Mouse (Mus musculus) effector memory CD4-positive, alpha-beta T cell, adult 5 months (primary cell): ENCODE measurements around the gene Cd3eap. TPM values are rescaled to one million over a fixed set of nuclear protein-coding genes. Genes with fewer than 3 reads are reported as not detected.

Experiments used
- polyA plus RNA-seq: library from polyadenylated mRNA; unstranded; fragments of 100-300 nt; shearing (Covaris generic); gene quantifications from one replicate; pipeline ENCODE4 v1.2.1, GENCODE M21; 2017

Cd3eap gene
- 5.2 TPM for polyA plus RNA-seq

GRCm38 (mm10) chr7:19359299-19359891, at the start of gene Cd3eap, which contains the start of gene Ppp1r13l:
Cd3eap (minus strand) TSS chr7:19359483.
Ppp1r13l (plus strand) TSS chr7:19359749.

GRCm38 (mm10) chr7:19404476-19404875, 45.2 kb upstream of the Cd3eap start, which contains the start of gene Ckm:
Ckm (plus strand) TSS chr7:19404776.

GRCm38 (mm10) chr7:19403731-19404296, 44.5 kb upstream of the Cd3eap start, which contains the start of gene Klc3:
Klc3 (minus strand) TSS chr7:19404104.

GRCm38 (mm10) chr7:19381377-19382165, 22.3 kb upstream of the Cd3eap start, which contains the start of gene Ercc2:
Ercc2 (plus strand) TSS chr7:19382010.

GRCm38 (mm10) chr7:19344237-19344847, 14.9 kb downstream of the Cd3eap start, which contains the start of gene Ercc1:
Ercc1 (plus strand) TSS chr7:19344778.

GRCm38 (mm10) chr7:19309884-19310641, 49.2 kb downstream of the Cd3eap start, which contains the start of gene Fosb:
Fosb (minus strand) TSS chr7:19310051.

Other genes with a start within 250 kb of the Cd3eap start
- not detected for gene Gm4969, start 241.1 kb downstream of the Cd3eap start, polyA plus RNA-seq
- gene Fbxo46, start 239.6 kb downstream of the Cd3eap start, polyA plus RNA-seq: 11.3 TPM
- gene Qpctl, start 210.2 kb downstream of the Cd3eap start, polyA plus RNA-seq: 12.8 TPM
- 30.8 TPM for gene Snrpd2, start 209.8 kb downstream of the Cd3eap start, polyA plus RNA-seq
- gene Gipr, start 193.4 kb downstream of the Cd3eap start, polyA plus RNA-seq: not detected
- 16.7 TPM for gene Eml2, start 183.1 kb downstream of the Cd3eap start, polyA plus RNA-seq
- gene Gpr4, start 146.9 kb downstream of the Cd3eap start, polyA plus RNA-seq: 0.12 TPM
- gene Opa3, start 131.1 kb downstream of the Cd3eap start, polyA plus RNA-seq: 95.5 TPM
- gene Vasp, start 87.7 kb downstream of the Cd3eap start, polyA plus RNA-seq: 224 TPM
- 0.97 TPM for gene Ppm1n, start 79.4 kb downstream of the Cd3eap start, polyA plus RNA-seq
- 0.14 TPM for gene Rtn2, start 76.9 kb downstream of the Cd3eap start, polyA plus RNA-seq
- 65.7 TPM for gene Fosb, start 49.4 kb downstream of the Cd3eap start, polyA plus RNA-seq
- gene Ercc1, start 14.7 kb downstream of the Cd3eap start, polyA plus RNA-seq: 68.8 TPM
- 1.9 TPM for gene Ppp1r13l, start 266 bp upstream of the Cd3eap start, polyA plus RNA-seq
- gene Ercc2, start 22.5 kb upstream of the Cd3eap start, polyA plus RNA-seq: 7.5 TPM
- 6.9 TPM for gene Klc3, start 44.6 kb upstream of the Cd3eap start, polyA plus RNA-seq
- not detected for gene Ckm, start 45.3 kb upstream of the Cd3eap start, polyA plus RNA-seq
- gene Mark4, start 99.3 kb upstream of the Cd3eap start, polyA plus RNA-seq: 6.2 TPM
- gene Exoc3l2, start 103.8 kb upstream of the Cd3eap start, polyA plus RNA-seq: not detected
- gene Bloc1s3, start 148.9 kb upstream of the Cd3eap start, polyA plus RNA-seq: 4.3 TPM
- gene Trappc6a, start 148.9 kb upstream of the Cd3eap start, polyA plus RNA-seq: 43.9 TPM
- not detected for gene Nkpd1, start 158.4 kb upstream of the Cd3eap start, polyA plus RNA-seq
- 16.7 TPM for gene Ppp1r37, start 203.6 kb upstream of the Cd3eap start, polyA plus RNA-seq
- 1.1 TPM for gene Zfp296, start 217.8 kb upstream of the Cd3eap start, polyA plus RNA-seq
- gene Gemin7, start 218.1 kb upstream of the Cd3eap start, polyA plus RNA-seq: 79.8 TPM
- 50.9 TPM for gene Clasrp, start 245.0 kb upstream of the Cd3eap start, polyA plus RNA-seq